Mouse (Mus musculus): ENCODE measurements around the gene Egln3. TPM values are rescaled to one million over a fixed set of nuclear protein-coding genes. Genes with fewer than 3 reads are reported as not detected.
A peak's percentile ranks its signal among the peaks of the same experiment; 100 is the strongest.

The Egln3 gene
- total RNA-seq, 2 experiments from 2014 or later = 14.2 to 15.3 TPM

GRCm38 (mm10) chr12:54202765-54203655 lies 650 bp downstream of the Egln3 start:
- peak; percentile 52 for DNase-seq

GRCm38 (mm10) chr12:54202276-54202675 lies 1.4 kb downstream of the Egln3 start:
- no peak for DNase-seq

GRCm38 (mm10) chr12:54200856-54201255 lies 2.8 kb downstream of the Egln3 start:
- no peak for DNase-seq

- DNase-seq = peak; percentile 32
These were observed 3.5 kb downstream of the Egln3 start for GRCm38 (mm10) chr12:54200172-54200571.

- no peak for DNase-seq
These were observed 5.3 kb downstream of the Egln3 start for GRCm38 (mm10) chr12:54198282-54198918.

GRCm38 (mm10) chr12:54197849-54198248 lies 5.8 kb downstream of the Egln3 start:
- DNase-seq = no peak

- DNase-seq = no peak
These were observed 6.3 kb downstream of the Egln3 start for GRCm38 (mm10) chr12:54197301-54197782.

GRCm38 (mm10) chr12:54196881-54197280 lies 6.8 kb downstream of the Egln3 start:
- DNase-seq = no peak

- no peak for DNase-seq
These were observed 9.5 kb downstream of the Egln3 start for GRCm38 (mm10) chr12:54194159-54194558.

GRCm38 (mm10) chr12:54192305-54192661 lies 11.4 kb downstream of the Egln3 start:
- DNase-seq = no peak

GRCm38 (mm10) chr12:54191608-54192304 lies 11.9 kb downstream of the Egln3 start:
- DNase-seq = peak; percentile 89

GRCm38 (mm10) chr12:54191181-54191580 lies 12.5 kb downstream of the Egln3 start:
- no peak for DNase-seq

- no peak for DNase-seq
These were observed 15.7 kb downstream of the Egln3 start for GRCm38 (mm10) chr12:54187812-54188600.

GRCm38 (mm10) chr12:54186926-54187623 lies 16.6 kb downstream of the Egln3 start:
- DNase-seq = no peak

GRCm38 (mm10) chr12:54184264-54184663 lies 19.4 kb downstream of the Egln3 start:
- DNase-seq = no peak

GRCm38 (mm10) chr12:54178323-54178722 lies 25.3 kb downstream of the Egln3 start:
- DNase-seq = no peak

GRCm38 (mm10) chr12:54168786-54169185 lies 34.9 kb downstream of the Egln3 start:
- no peak for DNase-seq

- no peak for DNase-seq
These were observed 35.9 kb downstream of the Egln3 start for GRCm38 (mm10) chr12:54167737-54168136.

- DNase-seq = no peak
These were observed 39.0 kb downstream of the Egln3 start for GRCm38 (mm10) chr12:54164724-54165050.

GRCm38 (mm10) chr12:54164040-54164723 lies 39.5 kb downstream of the Egln3 start:
- DNase-seq = no peak

GRCm38 (mm10) chr12:54163166-54163565 lies 40.5 kb downstream of the Egln3 start:
- DNase-seq = no peak
